Mouse (Mus musculus) megakaryocyte, embryonic 14.5 days (primary cell): ENCODE measurements at regions not wholly inside any gene's neighbourhood (a gene's known extent, or its start where the extent isn't known, plus 50 kb on each side); places are given as distances from the start of the nearest gene placed in this dataset.
"Not testable (repeated sequence)": the region's sequence is repeated elsewhere in the genome, so short reads cannot be mapped to it uniquely, and the experiment has no call there.

Experiments
- H3K27me3 ChIP-seq: replicated peaks from 2 replicates; pipeline ENCODE3; 2012; ENCODE audit warnings: inconsistent platforms
- H3K36me3 ChIP-seq: replicated peaks from 2 replicates; pipeline ENCODE3; 2012; ENCODE audit warnings: low read length, inconsistent platforms, mixed read lengths
- H3K4me1 ChIP-seq: 2 replicates; pipeline ENCODE4 v1.6.1; 2012; ENCODE audit warnings: inconsistent platforms
- H3K4me3 ChIP-seq: replicated peaks from 2 replicates; pipeline ENCODE3; 2012; ENCODE audit warnings: moderate library complexity, mild to moderate bottlenecking, inconsistent platforms
- H3K9me3 ChIP-seq: 2 replicates; pipeline ENCODE4 v1.6.1; 2012; ENCODE audit warnings: inconsistent platforms
- FLI1 ChIP-seq: IDR thresholded peaks from 2 replicates; pipeline ENCODE4 v1.6.1; 2012; ENCODE audit warnings: low read length, inconsistent platforms, mixed read lengths
- GATA1 ChIP-seq: IDR thresholded peaks from 3 replicates; pipeline ENCODE4 v1.6.1; 2012; ENCODE audit warnings: mixed read lengths, low read length, inconsistent platforms, borderline replicate concordance

GRCm38 (mm10) chr16:84624443-84625109, 109.7 kb downstream of the A730009L09Rik start:
- Histone ChIP-seq H3K27me3 (no peaks in the 10 kb centered on the region), H3K36me3 (no peaks in the 10 kb centered on the region), H3K4me3 (no peak overlapping the region), H3K4me1 (peaks cover 3% of the 10 kb centered on the region; the same call in 1 of the 2 replicates), H3K9me3 (0 out of 2 replicates have a peak, but pooled peaks cover 2% of the 10 kb centered on the region)
- TF ChIP-seq GATA1 (no peak), FLI1 (no peak)

- TF ChIP-seq FLI1 (no peak), GATA1 (no peak)
- no peaks in the 10 kb centered on the region for H3K36me3 ChIP-seq
- no peak overlapping the region for H3K4me3 ChIP-seq
- H3K4me1 ChIP-seq = peaks cover 3% of the 10 kb centered on the region; the same call in 1 of the 2 replicates
- H3K9me3 ChIP-seq = 0 out of 2 replicates have a peak, but pooled peaks cover 2% of the 10 kb centered on the region
- H3K27me3 ChIP-seq = no peaks in the 10 kb centered on the region
Observed at GRCm38 (mm10) chr16:84625110-84625722, 110.3 kb downstream of the A730009L09Rik start.

GRCm38 (mm10) chr16:84627052-84627451, 108.5 kb downstream of the Mrpl39 start:
- no peaks in the 10 kb centered on the region for H3K36me3 ChIP-seq
- H3K9me3 ChIP-seq = 0 out of 2 replicates have a peak, but pooled peaks cover 2% of the 10 kb centered on the region
- no peaks in the 10 kb centered on the region for H3K27me3 ChIP-seq
- H3K4me1 ChIP-seq = no peaks in the 10 kb centered on the region
- TF ChIP-seq GATA1 = no peak
- TF ChIP-seq FLI1 = no peak
- no peak overlapping the region for H3K4me3 ChIP-seq

GRCm38 (mm10) chr16:84629868-84630267, 105.7 kb downstream of the Mrpl39 start:
- TF ChIP-seq FLI1 (no peak), GATA1 (no peak)
- no peak overlapping the region for H3K4me3 ChIP-seq
- no peaks in the 10 kb centered on the region for H3K36me3 ChIP-seq
- peaks cover 9% of the 10 kb centered on the region for H3K9me3 ChIP-seq
- H3K4me1 ChIP-seq = no peaks in the 10 kb centered on the region
- no peaks in the 10 kb centered on the region for H3K27me3 ChIP-seq

- not testable (repeated sequence) for H3K9me3 ChIP-seq, H3K27me3 ChIP-seq, H3K36me3 ChIP-seq, H3K4me1 ChIP-seq, H3K4me3 ChIP-seq
Observed at GRCm38 (mm10) chr16:84644446-84644845, 91.1 kb downstream of the Mrpl39 start.

GRCm38 (mm10) chr16:84646172-84646684, 89.3 kb downstream of the Mrpl39 start:
- Histone ChIP-seq H3K4me1 (no peaks in the 10 kb centered on the region), H3K27me3 (no peaks in the 10 kb centered on the region), H3K9me3 (no peaks in the 10 kb centered on the region), H3K36me3 (no peaks in the 10 kb centered on the region), H3K4me3 (no peak overlapping the region)
- TF ChIP-seq GATA1 (no peak), FLI1 (no peak)

GRCm38 (mm10) chr16:84650646-84651045, 84.9 kb downstream of the Mrpl39 start:
- Histone ChIP-seq H3K4me1 (no peaks in the 10 kb centered on the region), H3K4me3 (no peak overlapping the region), H3K27me3 (no peaks in the 10 kb centered on the region), H3K9me3 (no peaks in the 10 kb centered on the region), H3K36me3 (no peaks in the 10 kb centered on the region)
- TF ChIP-seq FLI1 (no peak), GATA1 (no peak)

- TF ChIP-seq GATA1 (no peak), FLI1 (no peak)
- Histone ChIP-seq H3K4me1 (no peaks in the 10 kb centered on the region), H3K27me3 (no peaks in the 10 kb centered on the region), H3K36me3 (no peaks in the 10 kb centered on the region), H3K9me3 (no peaks in the 10 kb centered on the region), H3K4me3 (no peak overlapping the region)
Observed at GRCm38 (mm10) chr16:84653873-84654272, 81.7 kb downstream of the Mrpl39 start.

GRCm38 (mm10) chr16:84661879-84662278, 73.7 kb downstream of the Mrpl39 start:
- no peak overlapping the region for H3K4me3 ChIP-seq
- no peaks in the 10 kb centered on the region for H3K36me3 ChIP-seq
- H3K9me3 ChIP-seq = peaks cover 5% of the 10 kb centered on the region
- no peaks in the 10 kb centered on the region for H3K4me1 ChIP-seq
- TF ChIP-seq FLI1 = no peak
- no peak for TF ChIP-seq GATA1
- H3K27me3 ChIP-seq = no peaks in the 10 kb centered on the region

- H3K4me1 ChIP-seq = no peaks in the 10 kb centered on the region
- no peak for TF ChIP-seq GATA1
- TF ChIP-seq FLI1 = no peak
- H3K36me3 ChIP-seq = no peaks in the 10 kb centered on the region
- H3K4me3 ChIP-seq = no peak overlapping the region
- no peaks in the 10 kb centered on the region for H3K27me3 ChIP-seq
- H3K9me3 ChIP-seq = peaks cover 13% of the 10 kb centered on the region
Observed at GRCm38 (mm10) chr16:84663581-84663980, 72.0 kb downstream of the Mrpl39 start.
